Mouse (Mus musculus) megakaryocyte, embryonic 14.5 days (primary cell): ENCODE measurements around the gene Slc51b.

Experiments used
- FLI1 ChIP-seq: IDR thresholded peaks from 2 replicates; pipeline ENCODE4 v1.6.1; 2012; ENCODE audit warnings: low read length, inconsistent platforms, mixed read lengths
- GATA1 ChIP-seq: IDR thresholded peaks from 3 replicates; pipeline ENCODE4 v1.6.1; 2012; ENCODE audit warnings: mixed read lengths, low read length, inconsistent platforms, borderline replicate concordance

DNA sequence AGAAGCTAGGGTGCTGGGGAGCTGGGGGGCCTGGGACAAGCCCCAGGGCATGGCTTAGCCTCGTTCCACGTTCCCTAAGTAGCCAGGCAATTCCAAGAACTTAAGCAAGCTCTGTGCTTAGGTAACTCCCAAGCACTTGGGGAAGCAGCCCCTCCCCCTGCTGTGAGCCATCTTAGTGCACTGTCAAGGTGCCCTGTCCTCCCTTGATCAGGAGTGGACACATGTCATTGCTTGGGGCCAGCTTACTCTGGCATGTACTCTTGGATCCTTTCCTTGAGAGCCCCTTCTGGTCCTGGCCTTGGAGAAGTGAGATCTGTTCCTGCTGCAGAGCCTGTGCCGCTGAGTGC, 40.0 kb downstream of the Slc51b start:
- no peak for TF ChIP-seq FLI1
- no peak for TF ChIP-seq GATA1
